23 mouse cellular contexts compared by ENCODE assay signal in the genomic region with DNA sequence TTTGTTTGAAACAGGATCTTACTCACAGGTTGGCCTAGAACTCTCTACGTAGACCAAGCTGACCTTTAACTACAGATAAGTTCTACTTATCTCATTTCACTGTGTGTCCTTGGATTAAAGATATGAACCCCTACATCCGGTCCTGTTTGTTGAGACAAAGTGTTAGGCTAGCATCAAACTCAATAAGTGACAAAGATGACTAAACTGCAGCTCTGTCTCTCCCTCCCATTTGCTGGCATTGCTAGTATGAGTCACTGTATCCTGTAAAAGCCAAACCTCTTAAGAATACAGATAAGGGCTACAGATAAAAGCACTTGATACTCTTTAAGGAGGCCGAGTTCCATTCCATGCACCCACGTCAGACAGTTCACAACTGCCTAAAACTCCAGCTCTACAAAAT.
"Had no signal": no experiment of that assay in that cellular context is flagged by ENCODE, and none has a peak within 500 bp of the region (broad histone marks: within the 10 kb centered on the region; RNA-seq: fewer than 3 reads in every experiment).

No protein-coding gene starts in this region.

- DNase-seq: kidney, adult 2 months; kidney, postnatal 25 days; layer of hippocampus, adult 9-11 months; lung, embryonic 14.5 days; lung, postnatal 36 days; retina, postnatal 1 day; right cerebral cortex, postnatal 25 days; spleen, adult 18-20 months; thymus, postnatal 14 days; thymus, postnatal 4 days had no signal

- H3K9me3 ChIP-seq: limb, embryonic 10.5 days; limb, embryonic 13.5 days; megakaryocyte, embryonic 14.5 days; midbrain, embryonic 10.5 days; midbrain, embryonic 13.5 days; neural tube, embryonic 13.5 days; stomach, embryonic 15.5 days had no signal

- H3K4me2 ChIP-seq: limb, embryonic 13.5 days; lung, embryonic 14.5 days; midbrain, embryonic 13.5 days; neural tube, embryonic 13.5 days; stomach, embryonic 15.5 days had no signal

- H3K27me3 ChIP-seq: limb, embryonic 13.5 days; megakaryocyte, embryonic 14.5 days; midbrain, embryonic 13.5 days; neural tube, embryonic 13.5 days; stomach, embryonic 15.5 days had no signal

- H3K27ac ChIP-seq: kidney, postnatal 0 days; layer of hippocampus, adult 2 months; limb, embryonic 10.5 days; limb, embryonic 13.5 days; midbrain, embryonic 10.5 days; midbrain, embryonic 13.5 days; neural tube, embryonic 13.5 days; stomach, embryonic 15.5 days had no signal

- H3K4me1 ChIP-seq: limb, embryonic 10.5 days; limb, embryonic 13.5 days; megakaryocyte, embryonic 14.5 days; midbrain, embryonic 10.5 days; midbrain, embryonic 13.5 days; neural tube, embryonic 13.5 days; stomach, embryonic 15.5 days had no signal

- ATAC-seq: intestine, postnatal 0 days; lung, postnatal 0 days; midbrain, embryonic 13.5 days; midbrain, embryonic 16.5 days had no signal

- H3K4me3 ChIP-seq: layer of hippocampus, adult 2 months; limb, embryonic 10.5 days; limb, embryonic 13.5 days; megakaryocyte, embryonic 14.5 days; midbrain, embryonic 10.5 days; midbrain, embryonic 13.5 days; myocyte; neural tube, embryonic 13.5 days; stomach, embryonic 15.5 days had no signal

- H3K9ac ChIP-seq: limb, embryonic 13.5 days; lung, embryonic 14.5 days; midbrain, embryonic 13.5 days; neural tube, embryonic 13.5 days; stomach, embryonic 15.5 days had no signal

- H3K36me3 ChIP-seq: limb, embryonic 10.5 days; limb, embryonic 13.5 days; midbrain, embryonic 10.5 days; midbrain, embryonic 13.5 days; neural tube, embryonic 13.5 days; stomach, embryonic 15.5 days had no signal
